Mouse (Mus musculus) left cerebral cortex, postnatal 10 days (tissue): ENCODE data around the gene Gpx5. TPM values are rescaled to one million over a fixed set of nuclear protein-coding genes. Genes with fewer than 3 reads are reported as not detected.

Experiments used
- DNase-seq, 2 experiments: peaks; one replicate each; pipeline ENCODE4 v3.0.0; 2021 to 2022; ENCODE audit warnings: low spot score in 2 of 2, mixed read lengths in 1 of 2; ENCODE audit errors: extremely low spot score in 1 of 2
- intact Hi-C: fragments of 180-260 bp; cut with DNase I; formaldehyde crosslinking; loops from one replicate; pipeline ENCODE4 v1.15.1; 2025
- total RNA-seq, 2 experiments: library from RNA; stranded (reverse); gene quantifications; 2 replicates each; pipeline ENCODE4 v1.2.3; 2021

The Gpx5 gene
- total RNA-seq, 2 experiments from 2014 or later = not detected

- intact Hi-C loops = no loop called here
Observed at GRCm38 (mm10) chr13:21243196-21243595, 49.3 kb downstream of the Gpx5 start.

GRCm38 (mm10) chr13:21242408-21243125 lies 50.0 kb downstream of the Gpx5 start:
- intact Hi-C loops = no loop called here
- DNase-seq = no peak

More at GRCm38 (mm10) chr13:21243196-21243595, 49.3 kb downstream of the Gpx5 start:
- DNase-seq = no peak

- DNase-seq = peak in 1 of 2 experiments; percentile 36
- intact Hi-C loops = no loop called here
Observed at GRCm38 (mm10) chr13:21240788-21241187, 51.7 kb downstream of the Gpx5 start.

- no peak for DNase-seq
- intact Hi-C loops = no loop called here
Observed at GRCm38 (mm10) chr13:21237161-21237560, 55.4 kb downstream of the Gpx5 start.

- no peak for DNase-seq
- intact Hi-C loops = no loop called here
Observed at GRCm38 (mm10) chr13:21236714-21237113, 55.8 kb downstream of the Gpx5 start.

Other genes starting within 250 kb of the Gpx5 start
- not detected for gene Olfr1370, start 217.8 kb downstream of the Gpx5 start, total RNA-seq
- not detected for gene Olfr1369-ps1, start 181.2 kb downstream of the Gpx5 start, total RNA-seq
- not detected for gene Olfr263, start 163.1 kb downstream of the Gpx5 start, total RNA-seq
- gene Olfr1368, start 146.9 kb downstream of the Gpx5 start, total RNA-seq = not detected
- gene Trim27, start 113.3 kb downstream of the Gpx5 start, total RNA-seq = 10 to 100 TPM; 43.1 to 45.0 TPM
- not detected for gene Gpx6, start 19.4 kb upstream of the Gpx5 start, total RNA-seq
- not detected for gene Olfr1367, start 54.2 kb upstream of the Gpx5 start, total RNA-seq
- gene Zscan12, start 70.1 kb upstream of the Gpx5 start, total RNA-seq = 1 to 10 TPM; 8.0 to 8.5 TPM
- 10 to 100 TPM; 36.7 to 40.7 TPM for gene Zkscan3, start 110.0 kb upstream of the Gpx5 start, total RNA-seq
- 1 to 10 TPM; 1.5 to 2.1 TPM for gene Pgbd1, start 148.3 kb upstream of the Gpx5 start, total RNA-seq
- 10 to 100 TPM; 27.6 to 30.0 TPM for gene Zscan26, start 161.0 kb upstream of the Gpx5 start, total RNA-seq
- gene Nkapl, start 175.8 kb upstream of the Gpx5 start, total RNA-seq = 1 to 10 TPM in 1 of 2 experiments, under 1 TPM in 1; 0.77 to 1.0 TPM
- gene Zkscan4, start 186.2 kb upstream of the Gpx5 start, total RNA-seq = 1 to 10 TPM; 7.4 TPM
- gene Gm10065, start 186.7 kb upstream of the Gpx5 start, total RNA-seq = not detected
- gene AK157302, start 202.5 kb upstream of the Gpx5 start, total RNA-seq = 10 to 100 TPM; 16.5 to 17.2 TPM
- 10 to 100 TPM; 56.4 to 59.3 TPM for gene Gm11273, start 208.7 kb upstream of the Gpx5 start, total RNA-seq
- 10 to 100 TPM; 10.6 to 13.6 TPM for gene Zkscan8, start 238.4 kb upstream of the Gpx5 start, total RNA-seq